In the genomic region with DNA sequence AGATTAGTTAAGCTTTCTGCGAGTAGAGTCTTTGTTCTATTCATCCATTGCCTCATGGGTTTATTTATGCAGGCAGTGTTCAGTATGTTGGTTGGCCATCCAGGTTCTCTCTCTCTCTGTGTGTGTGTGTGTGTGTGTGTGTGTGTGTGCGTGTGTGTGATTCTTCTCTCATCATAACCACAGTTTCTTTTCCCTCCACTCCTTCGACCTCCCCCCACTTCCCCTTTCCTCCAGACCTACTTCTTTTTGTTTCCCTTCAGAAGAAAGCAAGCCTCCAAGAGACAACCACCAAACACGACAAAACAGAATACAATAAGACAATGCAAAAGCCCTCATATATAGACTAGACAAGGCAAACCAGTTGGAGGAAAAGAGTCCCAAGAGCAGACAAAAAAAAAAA, we compare ENCODE assay signal across 29 mouse cellular contexts. TPM values are rescaled to one million over a fixed set of nuclear protein-coding genes. Genes with fewer than 3 reads are reported as not detected.
A peak's percentile ranks its signal among the peaks of the same experiment; 100 is the strongest.
DNase-seq lines count a peak whose midpoint lies in the region; ATAC-seq lines count a peak whose summit lies in the region.
"Had no signal": no experiment of that assay in that cellular context is flagged by ENCODE, and none has a peak within 500 bp of the region (broad histone marks: within the 10 kb centered on the region; RNA-seq: fewer than 3 reads in every experiment).

No protein-coding gene starts in this region.

- peak; percentile 22 for DNase-seq in CD4-positive, CD25-positive, alpha-beta regulatory T cell, adult 2 months (ENCODE audit: low read depth, low spot score)
- DNase-seq in thymus, postnatal 14 days, result peak; percentile 4
- no peak for DNase-seq in thymus, postnatal 25 days
- no peak for DNase-seq in natural killer cell, adult 2 months (ENCODE audit: low spot score in 2 of 2)
- no peak for DNase-seq in layer of hippocampus, adult 18-20 months (ENCODE audit: low spot score in 2 of 2)
- DNase-seq: adrenal gland, postnatal 14 days; cerebellum, adult 11 months; cerebellum, postnatal 14 days; embryo, embryonic 11 days; forebrain, postnatal 0 days; heart, postnatal 36 days; thymus, adult 18-20 months had no signal

- no peak for ATAC-seq in CD4-positive, CD25-positive, alpha-beta regulatory T cell, adult 4 months
- ATAC-seq in megakaryocyte, adult 5-6 weeks (ENCODE audit: poor library complexity, severe bottlenecking), result peak; percentile 61
- ATAC-seq in erythroid progenitor cell, adult 5-6 weeks (replicated peaks; ENCODE audit: low FRiP score, poor library complexity, severe bottlenecking), result no peak
- ATAC-seq: activated CD4-positive, CD25-positive, alpha-beta regulatory T cell, adult 4 months; forebrain, postnatal 0 days; intestine, postnatal 0 days; Patski had no signal

RNA-seq across cellular contexts. Expression of gene B430305J03Rik, which starts 41.2 kb away (rescaled TPM):
- polyA plus RNA-seq in CD4-positive, CD25-positive, alpha-beta regulatory T cell, adult 4 months (2017; shearing (Covaris generic)), result not detected
- total RNA-seq in megakaryocyte, adult 5-6 weeks (2015), result 0.25 and 0.62 TPM in 2 replicates
- total RNA-seq in megakaryocyte, adult 5-6 weeks (2017), result 0.28 and 0.95 TPM in 2 replicates
- total RNA-seq in layer of hippocampus, adult 18-20 months (2021), result 1 to 10 TPM; 3.1 TPM
- not detected in 2 replicates for total RNA-seq in erythroid progenitor cell, adult 5-6 weeks (2015; ENCODE audit: low replicate concordance)
- 0.08 TPM in 1 of 2 replicates, not detected in the other for total RNA-seq in erythroid progenitor cell, adult 5-6 weeks (2017; ENCODE audit: low replicate concordance)
- total RNA-seq: adrenal gland, postnatal 14 days; gastrocnemius, adult 18-20 months had no signal
- polyA plus RNA-seq: activated CD4-positive, CD25-positive, alpha-beta regulatory T cell, adult 4 months; embryonic facial prominence, embryonic 14.5 days; forebrain, postnatal 0 days; heart, embryonic 13.5 days; hindbrain, embryonic 15.5 days; intestine, postnatal 0 days; kidney, embryonic 16.5 days; limb, embryonic 13.5 days; liver, embryonic 15.5 days; lung, embryonic 16.5 days; midbrain, embryonic 10.5 days; neural tube, embryonic 14.5 days; stomach, embryonic 15.5 days had no signal

RNA-seq across cellular contexts. Expression of gene Rap2b, which starts 45.5 kb away (rescaled TPM):
- polyA plus RNA-seq in CD4-positive, CD25-positive, alpha-beta regulatory T cell, adult 4 months (2017; shearing (Covaris generic)), result 10 to 100 TPM; 13.5 to 17.8 TPM
- total RNA-seq in megakaryocyte, adult 5-6 weeks (2015), result 10.8 and 11.4 TPM in 2 replicates
- total RNA-seq in megakaryocyte, adult 5-6 weeks (2017), result 15.0 and 19.4 TPM in 2 replicates
- 10 to 100 TPM; 41.9 to 44.7 TPM for total RNA-seq in layer of hippocampus, adult 18-20 months (2021)
- total RNA-seq in erythroid progenitor cell, adult 5-6 weeks (2015; ENCODE audit: low replicate concordance), result 1.4 and 1.7 TPM in 2 replicates
- total RNA-seq in erythroid progenitor cell, adult 5-6 weeks (2017; ENCODE audit: low replicate concordance), result 1.4 and 1.9 TPM in 2 replicates

Comparison
In these comparisons a context has a peak if more than half of its experiments do, and no peak if none do; other contexts are left out.
1. DNase-seq: peak in CD4-positive, CD25-positive, alpha-beta regulatory T cell, adult 2 months (single experiment) and thymus, postnatal 14 days (single experiment); none in thymus, postnatal 25 days (single experiment), natural killer cell, adult 2 months (0 of 2) and layer of hippocampus, adult 18-20 months (0 of 2).
2. RNA of gene Rap2b, which starts 45.5 kb away (total RNA-seq): 41.9 to 44.7 TPM in layer of hippocampus, adult 18-20 months and 10.8 to 19.4 TPM in megakaryocyte, adult 5-6 weeks; 1.4 to 1.9 TPM in erythroid progenitor cell, adult 5-6 weeks; every median in the first group is over 4 times any median in the second.